Mouse (Mus musculus) forebrain, embryonic 10.5 days (tissue): ENCODE data around the gene Cped1. TPM values are rescaled to one million over a fixed set of nuclear protein-coding genes. Genes with fewer than 3 reads are reported as not detected.

Source experiments
- DNase-seq: peaks from one replicate; pipeline ENCODE4 v3.0.0-alpha.2; 2017; ENCODE audit warnings: low spot score; ENCODE audit errors: extremely low spot score
- H3K27ac ChIP-seq: fragments of 300-500 bp; sonication (generic); 2 replicates; pipeline ENCODE4 v1.5.1; 2016; ENCODE audit warnings: mild to moderate bottlenecking
- H3K27me3 ChIP-seq: fragments of 300-500 bp; sonication (generic); 2 replicates; pipeline ENCODE4 v1.6.1; 2016; ENCODE audit warnings: mild to moderate bottlenecking; ENCODE audit not compliant: poor library complexity, severe bottlenecking
- H3K36me3 ChIP-seq: fragments of 300-500 bp; sonication (generic); replicated peaks from 2 replicates; pipeline ENCODE4 v1.6.1; 2016; ENCODE audit warnings: mild to moderate bottlenecking, moderate library complexity
- H3K4me1 ChIP-seq: fragments of 300-500 bp; sonication (generic); 2 replicates; pipeline ENCODE4 v1.6.1; 2016
- H3K4me3 ChIP-seq: fragments of 300-500 bp; sonication (generic); 2 replicates; pipeline ENCODE4 v1.5.1; 2016; ENCODE audit warnings: mild to moderate bottlenecking, moderate library complexity
- H3K9me3 ChIP-seq: fragments of 300-500 bp; sonication (generic); 2 replicates; pipeline ENCODE4 v1.6.1; 2016; ENCODE audit warnings: mild to moderate bottlenecking, moderate library complexity
- WGBS: fragments of 180-500 bp; shearing (Covaris S2); methylation state at CpG from one replicate; pipeline ENCODE4 v1.1.7; 2016; 5-methylcytosine and 5-hydroxymethylcytosine counted together
- polyA plus RNA-seq: library from polyadenylated mRNA; unstranded; fragments of >200 nt; fragmentation: Nextera tagmentation; extraction: Ambion mirVana; gene quantifications from 2 replicates; pipeline ENCODE4 v1.2.1, GENCODE M21; 2016

Cped1 gene
- polyA plus RNA-seq, 1 experiment from 2014 or later = 25.5 TPM

DNA sequence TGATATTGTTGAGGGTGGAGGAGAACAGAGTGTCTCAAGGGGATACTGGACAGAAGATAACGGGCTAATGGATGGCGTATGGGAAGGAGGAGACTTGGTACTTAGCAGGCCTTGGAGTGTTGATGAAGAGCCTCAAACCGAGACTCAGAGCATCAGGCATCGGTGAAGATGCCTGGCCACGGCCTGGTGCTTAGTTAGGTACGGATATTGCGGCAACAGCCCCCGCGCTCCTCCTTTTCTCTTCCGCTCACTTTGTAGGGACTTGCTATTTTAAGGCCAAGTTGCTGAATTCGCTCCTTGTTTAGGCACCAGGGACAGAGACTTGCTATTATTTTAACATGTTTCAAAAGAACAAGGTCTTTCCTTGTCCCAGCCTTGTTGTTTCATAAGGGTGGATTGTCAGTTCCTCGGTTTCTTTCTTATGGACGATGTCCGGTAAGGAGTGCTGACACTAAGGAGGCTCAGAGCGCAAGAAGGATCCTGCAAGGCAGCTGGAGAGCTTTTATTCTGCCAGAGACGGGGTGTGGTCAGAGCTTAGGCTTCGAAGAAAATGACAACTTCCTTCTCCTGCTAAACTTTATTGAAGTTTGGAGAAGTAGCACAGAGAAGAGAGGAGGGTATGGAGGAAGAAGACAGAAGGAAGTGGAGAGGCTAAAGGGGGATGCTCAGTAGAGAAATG lies 16.9 kb downstream of the Cped1 start:
- no peak for DNase-seq
- Histone ChIP-seq H3K4me3 (peak overlapping the region; percentile 11; the same call in 1 of the 2 replicates), H3K27me3 (peaks cover 43% of the 10 kb centered on the region), H3K27ac (peak overlapping the region; percentile 26; the same call in 1 of the 2 replicates), H3K4me1 (peaks cover 40% of the 10 kb centered on the region), H3K36me3 (no peaks in the 10 kb centered on the region), H3K9me3 (no peaks in the 10 kb centered on the region)
- 32% methylated on average over 17 of the region's 17 CpGs for WGBS

DNA sequence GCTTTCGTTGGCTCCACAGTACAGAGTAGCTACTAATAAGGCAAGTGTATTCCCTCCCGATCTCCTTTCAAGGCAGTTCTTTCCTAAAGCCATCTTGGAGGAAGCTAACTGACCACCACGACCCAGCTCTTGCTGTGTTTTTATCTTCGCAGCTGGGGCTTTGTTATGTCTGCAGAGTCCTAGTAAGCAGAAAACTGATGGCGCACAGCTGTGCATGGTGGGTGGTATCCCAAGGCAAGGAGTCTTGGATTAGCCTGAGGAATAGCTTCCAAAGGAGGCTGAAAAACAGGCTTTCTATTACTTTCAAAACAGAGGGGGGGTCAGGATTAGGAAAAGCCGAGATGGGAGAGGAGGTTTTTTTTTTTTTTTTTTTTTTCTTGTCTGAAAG lies 17.5 kb downstream of the Cped1 start:
- Histone ChIP-seq H3K4me3 (peak overlapping the region; percentile 11), H3K9me3 (no peaks in the 10 kb centered on the region), H3K36me3 (no peaks in the 10 kb centered on the region), H3K27me3 (peaks cover 43% of the 10 kb centered on the region), H3K27ac (peak overlapping the region; percentile 26; the same call in 1 of the 2 replicates), H3K4me1 (peaks cover 40% of the 10 kb centered on the region)
- WGBS = 4% methylated on average over 6 of the region's 6 CpGs
- peak; percentile 61 for DNase-seq

- H3K27me3 ChIP-seq = peaks cover 43% of the 10 kb centered on the region
- no peak for DNase-seq
- peaks cover 34% of the 10 kb centered on the region for H3K4me1 ChIP-seq
- no peak overlapping the region for H3K27ac ChIP-seq
- H3K9me3 ChIP-seq = no peaks in the 10 kb centered on the region
- 83% methylated on average over 10 of the region's 10 CpGs for WGBS
- H3K36me3 ChIP-seq = no peaks in the 10 kb centered on the region
- no peak overlapping the region for H3K4me3 ChIP-seq
Observed at GRCm38 (mm10) chr6:22003959-22004543, 18.3 kb downstream of the Cped1 start.

- H3K4me1 ChIP-seq = peaks cover 13% of the 10 kb centered on the region
- no peak overlapping the region for H3K4me3 ChIP-seq
- 94% methylated on average over 7 of the region's 7 CpGs for WGBS
- no peaks in the 10 kb centered on the region for H3K36me3 ChIP-seq
- no peaks in the 10 kb centered on the region for H3K9me3 ChIP-seq
- no peak overlapping the region for H3K27ac ChIP-seq
- H3K27me3 ChIP-seq = peaks cover 14% of the 10 kb centered on the region
- no peak for DNase-seq
Observed at GRCm38 (mm10) chr6:22008346-22008745, 22.6 kb downstream of the Cped1 start.

DNA sequence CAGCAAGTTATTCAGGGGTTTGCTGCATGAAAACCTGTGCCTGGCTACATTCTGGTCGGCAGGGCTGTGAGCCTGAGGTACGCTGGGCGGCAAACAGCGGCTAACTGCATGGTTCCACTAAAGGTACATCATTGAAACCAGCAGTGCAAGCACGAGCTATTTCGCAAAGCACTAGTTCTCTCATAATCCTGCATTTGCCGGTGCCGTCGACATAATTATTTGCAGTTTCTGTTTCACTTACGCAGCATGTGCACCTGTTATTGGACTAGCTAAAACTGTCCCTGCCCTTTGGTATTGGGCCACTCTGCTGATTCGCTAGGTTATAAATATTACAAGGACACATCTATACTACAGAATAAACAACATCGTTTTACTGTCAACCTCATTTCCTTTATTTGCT lies 24.5 kb downstream of the Cped1 start:
- Histone ChIP-seq H3K36me3 (no peaks in the 10 kb centered on the region), H3K27ac (no peak overlapping the region), H3K4me1 (peaks cover 8% of the 10 kb centered on the region; the same call in 1 of the 2 replicates), H3K4me3 (no peak overlapping the region), H3K9me3 (no peaks in the 10 kb centered on the region), H3K27me3 (no peaks in the 10 kb centered on the region)
- DNase-seq = no peak
- WGBS = 95% methylated on average over 12 of the region's 12 CpGs

DNA sequence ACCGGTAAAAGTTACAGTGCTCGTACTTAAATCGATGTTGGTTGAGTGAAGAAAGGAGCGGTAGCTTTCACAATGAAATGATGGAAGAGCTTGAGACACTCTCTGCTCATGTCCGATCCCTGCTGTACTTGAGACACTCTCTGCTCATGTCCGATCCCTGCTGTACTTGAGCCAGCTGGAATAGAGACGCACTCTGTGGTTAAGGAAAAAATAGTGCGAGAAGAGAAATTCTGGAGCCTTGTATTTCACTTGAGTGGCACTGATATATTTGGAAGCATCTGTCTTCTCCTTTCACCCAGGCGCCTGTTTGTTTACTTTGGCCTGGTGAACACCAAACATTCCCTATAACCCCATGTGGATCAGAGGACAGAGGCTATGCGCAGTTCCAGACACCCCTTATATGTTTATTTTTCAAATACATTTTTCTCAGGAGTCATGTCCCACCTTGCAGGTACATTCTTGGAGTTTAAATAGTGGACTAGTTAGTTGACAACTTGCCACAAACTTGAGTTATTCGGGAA lies 25.1 kb downstream of the Cped1 start:
- no peaks in the 10 kb centered on the region for H3K27me3 ChIP-seq
- no peak for DNase-seq
- peaks cover 8% of the 10 kb centered on the region; the same call in 1 of the 2 replicates for H3K4me1 ChIP-seq
- H3K36me3 ChIP-seq = no peaks in the 10 kb centered on the region
- no peak overlapping the region for H3K4me3 ChIP-seq
- no peak overlapping the region for H3K27ac ChIP-seq
- WGBS = 94% methylated on average over 11 of the region's 11 CpGs
- no peaks in the 10 kb centered on the region for H3K9me3 ChIP-seq

GRCm38 (mm10) chr6:22011546-22011945 lies 25.8 kb downstream of the Cped1 start:
- Histone ChIP-seq H3K27ac (no peak overlapping the region), H3K4me3 (no peak overlapping the region), H3K27me3 (no peaks in the 10 kb centered on the region), H3K36me3 (no peaks in the 10 kb centered on the region), H3K9me3 (no peaks in the 10 kb centered on the region), H3K4me1 (peaks cover 8% of the 10 kb centered on the region; the same call in 1 of the 2 replicates)
- 86% methylated on average over 2 of the region's 2 CpGs for WGBS
- no peak for DNase-seq

DNA sequence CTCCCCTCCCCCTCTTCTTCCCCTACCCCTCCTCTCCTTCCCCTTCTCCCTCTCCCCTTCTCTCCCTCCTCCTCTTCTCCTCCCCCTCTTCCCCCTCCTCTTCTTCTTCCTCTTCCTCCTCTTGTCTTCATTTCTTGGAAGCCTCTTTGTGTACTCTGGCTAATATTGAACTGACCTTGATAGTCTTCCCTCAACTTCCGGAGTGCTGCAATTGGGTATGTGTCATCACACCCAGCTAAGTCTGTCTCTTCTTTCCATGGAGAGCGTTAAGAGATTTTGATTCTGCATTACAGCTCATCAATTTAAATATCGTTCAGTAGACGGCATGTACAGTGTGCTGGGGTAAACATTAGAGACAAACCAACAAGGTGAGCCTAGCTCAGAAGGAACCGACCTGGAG lies 26.4 kb downstream of the Cped1 start:
- Histone ChIP-seq H3K4me1 (peaks cover 8% of the 10 kb centered on the region; the same call in 1 of the 2 replicates), H3K27ac (no peak overlapping the region), H3K27me3 (no peaks in the 10 kb centered on the region), H3K9me3 (no peaks in the 10 kb centered on the region), H3K36me3 (no peaks in the 10 kb centered on the region), H3K4me3 (no peak overlapping the region)
- DNase-seq = no peak
- 92% methylated on average over 5 of the region's 5 CpGs for WGBS

GRCm38 (mm10) chr6:22012501-22012900 lies 26.8 kb downstream of the Cped1 start:
- H3K4me3 ChIP-seq = no peak overlapping the region
- 90% methylated on average over 5 of the region's 5 CpGs for WGBS
- H3K36me3 ChIP-seq = no peaks in the 10 kb centered on the region
- DNase-seq = no peak
- H3K27me3 ChIP-seq = no peaks in the 10 kb centered on the region
- peaks cover 8% of the 10 kb centered on the region; the same call in 1 of the 2 replicates for H3K4me1 ChIP-seq
- no peak overlapping the region for H3K27ac ChIP-seq
- H3K9me3 ChIP-seq = no peaks in the 10 kb centered on the region

DNA sequence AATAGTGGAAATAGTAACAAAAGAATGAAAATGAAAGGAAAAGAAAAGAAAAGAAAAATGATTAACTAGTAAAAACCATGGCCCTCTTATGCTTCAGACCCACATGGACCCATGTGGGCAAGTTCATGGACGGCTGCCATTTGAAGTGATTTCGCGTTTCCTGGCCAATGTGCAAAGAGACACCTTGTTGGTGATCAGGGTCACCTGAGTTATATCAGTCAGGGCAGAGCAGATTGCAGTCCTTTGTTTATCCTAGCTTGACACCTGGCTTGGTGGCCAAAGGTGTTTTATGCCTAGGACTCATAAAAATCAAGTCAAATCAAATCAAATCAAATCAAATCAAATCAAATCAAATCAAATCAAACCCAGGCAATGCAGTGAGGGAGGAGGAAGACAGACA lies 27.7 kb downstream of the Cped1 start:
- Histone ChIP-seq H3K4me3 (no peak overlapping the region), H3K27me3 (no peaks in the 10 kb centered on the region), H3K27ac (no peak overlapping the region), H3K9me3 (no peaks in the 10 kb centered on the region), H3K36me3 (no peaks in the 10 kb centered on the region), H3K4me1 (peaks cover 8% of the 10 kb centered on the region; the same call in 1 of the 2 replicates)
- WGBS = 96% methylated on average over 3 of the region's 3 CpGs
- DNase-seq = no peak

GRCm38 (mm10) chr6:22014291-22014911 lies 28.7 kb downstream of the Cped1 start:
- Histone ChIP-seq H3K27me3 (no peaks in the 10 kb centered on the region), H3K9me3 (no peaks in the 10 kb centered on the region), H3K4me3 (no peak overlapping the region), H3K4me1 (peaks cover 12% of the 10 kb centered on the region; the same call in 1 of the 2 replicates), H3K36me3 (no peaks in the 10 kb centered on the region), H3K27ac (no peak overlapping the region)
- WGBS = 94% methylated on average over 6 of the region's 6 CpGs
- no peak for DNase-seq

DNA sequence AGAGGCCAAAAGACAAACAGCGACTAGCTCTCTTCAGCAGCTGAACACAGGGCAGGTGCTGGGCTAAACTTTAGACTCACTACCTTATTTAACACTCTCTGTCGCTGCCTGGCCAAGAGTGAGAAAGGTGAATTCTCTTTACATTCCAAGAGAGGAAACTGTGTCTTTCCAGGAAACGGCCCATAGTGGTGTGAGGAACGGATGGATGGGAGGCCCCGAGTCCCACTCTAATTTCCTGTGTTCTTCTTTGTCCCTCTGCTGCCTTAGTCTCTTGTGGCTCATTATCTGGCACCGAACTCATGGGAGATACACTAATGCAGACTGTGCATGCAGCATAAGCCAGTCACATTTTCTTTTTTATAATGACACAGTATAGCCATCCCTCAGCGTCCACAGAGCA lies 31.9 kb downstream of the Cped1 start:
- no peaks in the 10 kb centered on the region for H3K27me3 ChIP-seq
- no peak for DNase-seq

More for the DNA sequence above, 31.9 kb downstream of the Cped1 start:
- H3K36me3 ChIP-seq = no peaks in the 10 kb centered on the region
- H3K27ac ChIP-seq = no peak overlapping the region
- no peak overlapping the region for H3K4me3 ChIP-seq
- 79% methylated on average over 7 of the region's 7 CpGs for WGBS
- peaks cover 12% of the 10 kb centered on the region for H3K4me1 ChIP-seq
- no peaks in the 10 kb centered on the region for H3K9me3 ChIP-seq
